21 mouse cellular contexts compared by ENCODE assay signal in the genomic region with DNA sequence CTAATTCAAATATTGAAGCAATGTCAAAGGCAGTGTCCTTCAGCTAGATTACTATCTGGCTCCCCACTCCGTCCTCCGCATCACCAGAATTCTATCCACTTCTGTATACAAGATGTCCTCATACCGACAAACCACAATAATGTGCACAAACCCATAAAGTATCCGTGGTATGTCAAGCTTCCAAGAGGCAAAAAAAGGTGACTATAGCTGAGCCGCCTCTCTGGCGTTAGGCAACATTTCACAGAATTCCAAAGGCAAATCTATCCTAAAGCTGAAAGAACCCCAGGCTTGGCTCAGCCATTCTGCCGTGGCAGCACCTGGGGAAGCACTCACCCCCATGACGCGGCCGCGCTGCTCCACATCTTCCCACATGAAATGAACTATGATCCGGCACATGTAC. TPM values are rescaled to one million over a fixed set of nuclear protein-coding genes. Genes with fewer than 3 reads are reported as not detected.
"Had no signal": no experiment of that assay in that cellular context is flagged by ENCODE, and none has a peak within 500 bp of the region (broad histone marks: within the 10 kb centered on the region; RNA-seq: fewer than 3 reads in every experiment).

No protein-coding gene starts in this region.

- DNase-seq: kidney, adult 8-10 months; kidney, postnatal 25 days; layer of hippocampus, adult 9-11 months; layer of hippocampus, postnatal 36 days; right cerebral cortex, postnatal 14 days had no signal

- H3K4me2 ChIP-seq: limb, embryonic 15.5 days; liver, embryonic 12.5 days; lung, embryonic 15.5 days; midbrain, embryonic 12.5 days; stomach, embryonic 15.5 days had no signal

- H3K27me3 ChIP-seq: limb, embryonic 15.5 days; liver, embryonic 12.5 days; lung, embryonic 15.5 days; midbrain, embryonic 12.5 days; stomach, embryonic 15.5 days had no signal

- H3K27ac ChIP-seq: limb, embryonic 15.5 days; liver, embryonic 12.5 days; lung, embryonic 15.5 days; midbrain, embryonic 12.5 days; stomach, embryonic 15.5 days had no signal

- H3K9ac ChIP-seq: limb, embryonic 15.5 days; liver, embryonic 12.5 days; lung, embryonic 15.5 days; midbrain, embryonic 12.5 days; stomach, embryonic 15.5 days had no signal

- H3K9me3 ChIP-seq: limb, embryonic 15.5 days; liver, embryonic 12.5 days; lung, embryonic 15.5 days; midbrain, embryonic 12.5 days; stomach, embryonic 15.5 days had no signal

- H3K4me1 ChIP-seq: lung, embryonic 15.5 days; midbrain, embryonic 12.5 days; stomach, embryonic 15.5 days had no signal

- H3K4me3 ChIP-seq: limb, embryonic 15.5 days; liver, embryonic 12.5 days; lung, embryonic 15.5 days; midbrain, embryonic 12.5 days; stomach, embryonic 15.5 days had no signal

- ATAC-seq: liver, embryonic 12.5 days; midbrain, embryonic 16.5 days had no signal

RNA-seq across cellular contexts. Expression of gene Fam83c, which starts 52.1 kb away (rescaled TPM):
- total RNA-seq: layer of hippocampus, adult 18-20 months; layer of hippocampus, postnatal 36 days; left cerebral cortex, adult 8-10 months; left cerebral cortex, postnatal 25 days; megakaryocyte-erythroid progenitor cell, adult 5-6 weeks had no signal
- polyA plus RNA-seq: spleen, adult 2 months; testis, adult 2 months had no signal

RNA-seq across cellular contexts. Expression of gene Gm15557, which starts 53.8 kb away (rescaled TPM):
- total RNA-seq: layer of hippocampus, adult 18-20 months; layer of hippocampus, postnatal 36 days; left cerebral cortex, adult 8-10 months; left cerebral cortex, postnatal 25 days; megakaryocyte-erythroid progenitor cell, adult 5-6 weeks had no signal
- polyA plus RNA-seq: kidney, embryonic 16.5 days; liver, embryonic 12.5 days; liver, embryonic 16.5 days; lung, embryonic 15.5 days; midbrain, embryonic 12.5 days; midbrain, embryonic 16.5 days; neural tube, embryonic 14.5 days; spleen, adult 2 months; stomach, embryonic 15.5 days; thymus, postnatal 0 days had no signal

RNA-seq across cellular contexts. Expression of gene Gdf5, which starts 58.4 kb away (rescaled TPM):
- total RNA-seq: layer of hippocampus, postnatal 36 days; megakaryocyte-erythroid progenitor cell, adult 5-6 weeks had no signal
- polyA plus RNA-seq: liver, embryonic 16.5 days; spleen, adult 2 months had no signal
